Mouse (Mus musculus) small intestine, adult 2 months (tissue): Measurements from ENCODE around the gene Fgd3. TPM values are rescaled to one million over a fixed set of nuclear protein-coding genes. Genes with fewer than 3 reads are reported as not detected.
A peak's percentile ranks its signal among the peaks of the same experiment; 100 is the strongest.

Experiments used
- H3K27ac ChIP-seq: fragments of 200-500 bp; 2 replicates; pipeline ENCODE4 v1.5.1; 2012; ENCODE audit warnings: low read depth, low read length, control low read depth, inconsistent platforms; ENCODE audit not compliant: insufficient read depth
- H3K27me3 ChIP-seq: fragments of 200-500 bp; 2 replicates; pipeline ENCODE4 v1.6.1; 2012; ENCODE audit warnings: mild to moderate bottlenecking, moderate library complexity, low read length, inconsistent platforms; ENCODE audit not compliant: control insufficient read depth, insufficient read depth
- H3K36me3 ChIP-seq: fragments of 200-500 bp; 2 replicates; pipeline ENCODE4 v1.6.1; 2012; ENCODE audit warnings: mild to moderate bottlenecking, low read length, control low read depth, inconsistent platforms; ENCODE audit not compliant: control insufficient read depth, insufficient read depth
- H3K4me1 ChIP-seq: fragments of 200-500 bp; 2 replicates; pipeline ENCODE4 v1.6.1; 2012; ENCODE audit warnings: low read length, inconsistent platforms, mixed read lengths; ENCODE audit not compliant: control insufficient read depth, insufficient read depth, insufficient read length
- H3K4me3 ChIP-seq: fragments of 200-500 bp; 2 replicates; pipeline ENCODE4 v1.5.1; 2012; ENCODE audit warnings: low read depth, mild to moderate bottlenecking, control low read depth, inconsistent platforms, low read length, moderate library complexity
- CTCF ChIP-seq: fragments of 200-500 bp; IDR thresholded peaks from 2 replicates; pipeline ENCODE4 v1.5.1; 2012; ENCODE audit warnings: low read depth, mild to moderate bottlenecking, control low read depth, inconsistent platforms, low read length, moderate library complexity, mixed read lengths; ENCODE audit not compliant: insufficient replicate concordance, insufficient read length; ENCODE audit errors: extremely low read depth
- POLR2A ChIP-seq: fragments of 200-500 bp; IDR thresholded peaks from 2 replicates; pipeline ENCODE4 v1.6.1; 2012; ENCODE audit warnings: low read depth, mild to moderate bottlenecking, control low read depth, inconsistent platforms, low read length, moderate library complexity
- WGBS: fragments of 180-500 bp; shearing (Covaris S2); methylation state at CpG from one replicate; pipeline ENCODE4 v1.1.7; 2018; 5-methylcytosine and 5-hydroxymethylcytosine counted together
- polyA plus RNA-seq: library from polyadenylated mRNA; depleted of rRNA; stranded (reverse); fragments of >200 nt; gene quantifications from 2 replicates; pipeline ENCODE4 v1.2.3, GENCODE M21; 2012

The Fgd3 gene
- polyA plus RNA-seq, 1 experiment, result 2.2 TPM

- WGBS, result 2% methylated on average over 58 of the region's 58 CpGs
- Histone ChIP-seq H3K27ac (no peak overlapping the region), H3K4me1 (peaks cover 12% of the 10 kb centered on the region), H3K27me3 (no peaks in the 10 kb centered on the region), H3K36me3 (no peaks in the 10 kb centered on the region), H3K4me3 (peak overlapping the region; percentile 68)
- TF ChIP-seq CTCF, result no peak
- peak; percentile 35; the same call in 1 of the 2 replicates for TF ChIP-seq POLR2A
Observed at GRCm38 (mm10) chr13:49247740-49248466, 72.2 kb downstream of the Fgd3 start.

- peaks cover 12% of the 10 kb centered on the region for H3K4me1 ChIP-seq
- 48% methylated on average over 12 of the region's 12 CpGs for WGBS
- H3K4me3 ChIP-seq, result peak overlapping the region; percentile 68
- TF ChIP-seq POLR2A (no peak), CTCF (no peak)
- no peak overlapping the region for H3K27ac ChIP-seq
- H3K36me3 ChIP-seq, result no peaks in the 10 kb centered on the region
- H3K27me3 ChIP-seq, result no peaks in the 10 kb centered on the region
Observed at GRCm38 (mm10) chr13:49247232-49247739, 72.8 kb downstream of the Fgd3 start.

GRCm38 (mm10) chr13:49246626-49247025 is 73.5 kb downstream of the Fgd3 start:
- Histone ChIP-seq H3K27ac (no peak overlapping the region), H3K27me3 (no peaks in the 10 kb centered on the region), H3K4me1 (peaks cover 13% of the 10 kb centered on the region), H3K36me3 (no peaks in the 10 kb centered on the region), H3K4me3 (no peak overlapping the region)
- TF ChIP-seq CTCF (no peak), POLR2A (no peak)
- WGBS, result 86% methylated on average over 2 of the region's 2 CpGs

- H3K4me3 ChIP-seq, result no peak overlapping the region
- no peaks in the 10 kb centered on the region for H3K36me3 ChIP-seq
- peaks cover 13% of the 10 kb centered on the region for H3K4me1 ChIP-seq
- no peak overlapping the region for H3K27ac ChIP-seq
- no peak for TF ChIP-seq POLR2A
- no peak for TF ChIP-seq CTCF
- no peaks in the 10 kb centered on the region for H3K27me3 ChIP-seq
- 60% methylated on average over 3 of the region's 3 CpGs for WGBS
Observed at GRCm38 (mm10) chr13:49246011-49246410, 74.1 kb downstream of the Fgd3 start.

DNA sequence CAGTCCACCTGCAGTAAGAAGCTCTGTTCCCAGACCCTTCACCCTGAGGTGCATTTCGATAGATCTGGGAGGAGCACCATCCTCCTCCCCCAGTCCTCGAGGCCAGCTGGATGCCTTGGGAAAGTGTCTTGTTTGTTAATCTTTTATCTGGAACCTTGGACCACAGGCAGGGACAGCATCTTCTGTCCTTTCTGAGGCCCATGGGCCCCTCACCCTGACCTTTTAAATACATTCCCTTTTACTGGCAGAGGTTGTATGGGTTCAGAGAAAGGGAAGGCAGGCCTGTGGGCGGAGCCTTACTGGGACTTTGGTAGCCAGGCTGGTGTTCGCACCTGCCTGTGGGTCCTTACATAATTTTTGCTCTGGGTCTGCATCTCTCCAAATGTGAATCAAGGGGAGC is 74.9 kb downstream of the Fgd3 start:
- H3K27ac ChIP-seq, result no peak overlapping the region
- H3K27me3 ChIP-seq, result no peaks in the 10 kb centered on the region
- H3K4me3 ChIP-seq, result no peak overlapping the region
- no peaks in the 10 kb centered on the region for H3K36me3 ChIP-seq
- WGBS, result 46% methylated on average over 4 of the region's 4 CpGs
- peaks cover 13% of the 10 kb centered on the region for H3K4me1 ChIP-seq
- TF ChIP-seq CTCF (no peak), POLR2A (no peak)

GRCm38 (mm10) chr13:49243492-49243891 is 76.6 kb downstream of the Fgd3 start:
- WGBS, result 85% methylated on average over 2 of the region's 2 CpGs

GRCm38 (mm10) chr13:49242321-49243065 is 77.6 kb downstream of the Fgd3 start:
- WGBS, result 68% methylated on average over 9 of the region's 9 CpGs
- TF ChIP-seq CTCF (no peak), POLR2A (no peak)
- Histone ChIP-seq H3K4me1 (peaks cover 3% of the 10 kb centered on the region; the same call in 1 of the 2 replicates), H3K36me3 (no peaks in the 10 kb centered on the region), H3K27me3 (no peaks in the 10 kb centered on the region), H3K27ac (peak overlapping the region; percentile 76), H3K4me3 (peak overlapping the region; percentile 24)

More at GRCm38 (mm10) chr13:49243492-49243891, 76.6 kb downstream of the Fgd3 start:
- H3K4me3 ChIP-seq, result no peak overlapping the region
- H3K4me1 ChIP-seq, result peaks cover 12% of the 10 kb centered on the region
- TF ChIP-seq CTCF (no peak), POLR2A (no peak)
- no peaks in the 10 kb centered on the region for H3K36me3 ChIP-seq
- H3K27ac ChIP-seq, result peak overlapping the region; percentile 58
- no peaks in the 10 kb centered on the region for H3K27me3 ChIP-seq
